Mouse (Mus musculus): Measurements from ENCODE around the gene Myof. TPM values are rescaled to one million over a fixed set of nuclear protein-coding genes. Genes with fewer than 3 reads are reported as not detected.

Myof gene
- polyA plus RNA-seq, 1 experiment: 1.7 TPM

- no peaks in the 10 kb centered on the region for H3K27me3 ChIP-seq (ENCODE audit: control insufficient read depth, insufficient read depth, low read length)
- no peak overlapping the region for H3K27ac ChIP-seq (ENCODE audit: control insufficient read depth, insufficient read depth, low read depth, low read length)
- H3K36me3 ChIP-seq (ENCODE audit: control insufficient read depth, insufficient read depth, low read length): no peaks in the 10 kb centered on the region
- H3K4me1 ChIP-seq (ENCODE audit: control insufficient read depth, insufficient read depth, low read length): no peaks in the 10 kb centered on the region
- H3K4me3 ChIP-seq (ENCODE audit: control insufficient read depth, low read depth, low read length): no peak overlapping the region
- TF ChIP-seq POLR2A (IDR thresholded peaks at IDR 0.05; ENCODE audit: control insufficient read depth, low read depth, low read length): no peak
- TF ChIP-seq CTCF (IDR thresholded peaks at IDR 0.05; ENCODE audit: control insufficient read depth, insufficient read depth, insufficient replicate concordance, low read depth, low read length): no peak
Observed at GRCm38 (mm10) chr19:37960791-37961190, 82.6 kb downstream of the Myof start.

GRCm38 (mm10) chr19:37959543-37960215 is 83.7 kb downstream of the Myof start:
- Histone ChIP-seq H3K27me3 (ENCODE audit: control insufficient read depth, insufficient read depth, low read length) (no peaks in the 10 kb centered on the region), H3K4me3 (ENCODE audit: control insufficient read depth, low read depth, low read length) (no peak overlapping the region), H3K4me1 (ENCODE audit: control insufficient read depth, insufficient read depth, low read length) (no peaks in the 10 kb centered on the region), H3K36me3 (ENCODE audit: control insufficient read depth, insufficient read depth, low read length) (no peaks in the 10 kb centered on the region), H3K27ac (ENCODE audit: control insufficient read depth, insufficient read depth, low read depth, low read length) (no peak overlapping the region)
- no peak for TF ChIP-seq CTCF (IDR thresholded peaks at IDR 0.05; ENCODE audit: control insufficient read depth, insufficient read depth, insufficient replicate concordance, low read depth, low read length)
- no peak for TF ChIP-seq POLR2A (IDR thresholded peaks at IDR 0.05; ENCODE audit: control insufficient read depth, low read depth, low read length)

GRCm38 (mm10) chr19:37959076-37959475 is 84.3 kb downstream of the Myof start:
- no peak for TF ChIP-seq CTCF (IDR thresholded peaks at IDR 0.05; ENCODE audit: control insufficient read depth, insufficient read depth, insufficient replicate concordance, low read depth, low read length)
- TF ChIP-seq POLR2A (IDR thresholded peaks at IDR 0.05; ENCODE audit: control insufficient read depth, low read depth, low read length): no peak
- Histone ChIP-seq H3K4me3 (ENCODE audit: control insufficient read depth, low read depth, low read length) (no peak overlapping the region), H3K27ac (ENCODE audit: control insufficient read depth, insufficient read depth, low read depth, low read length) (no peak overlapping the region), H3K36me3 (ENCODE audit: control insufficient read depth, insufficient read depth, low read length) (no peaks in the 10 kb centered on the region), H3K27me3 (ENCODE audit: control insufficient read depth, insufficient read depth, low read length) (no peaks in the 10 kb centered on the region), H3K4me1 (ENCODE audit: control insufficient read depth, insufficient read depth, low read length) (no peaks in the 10 kb centered on the region)

DNA sequence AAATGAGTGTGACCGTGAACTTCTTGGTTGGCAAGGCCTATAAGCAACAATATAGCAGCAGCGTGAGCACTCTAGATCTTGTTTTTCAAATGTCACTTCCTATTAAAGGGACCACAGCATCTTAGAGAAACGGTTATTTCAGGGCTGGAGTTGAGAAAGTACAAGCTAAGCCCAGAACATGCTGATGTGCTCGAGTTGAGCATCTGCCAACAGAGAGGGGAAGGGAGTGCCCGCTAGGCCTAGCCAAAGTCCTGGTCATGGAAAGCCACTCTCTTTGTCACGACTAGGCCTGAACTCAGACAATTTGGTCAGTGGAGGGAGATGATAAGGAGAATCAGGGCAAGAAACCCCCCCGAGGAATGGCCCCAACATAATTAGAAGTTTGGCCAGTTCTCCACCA is 86.1 kb downstream of the Myof start:
- H3K27me3 ChIP-seq (ENCODE audit: control insufficient read depth, insufficient read depth, low read length): no peaks in the 10 kb centered on the region
- TF ChIP-seq CTCF (IDR thresholded peaks at IDR 0.05; ENCODE audit: control insufficient read depth, insufficient read depth, insufficient replicate concordance, low read depth, low read length) (no peak), POLR2A (IDR thresholded peaks at IDR 0.05; ENCODE audit: control insufficient read depth, low read depth, low read length) (no peak)
- no peak overlapping the region for H3K4me3 ChIP-seq (ENCODE audit: control insufficient read depth, low read depth, low read length)
- H3K36me3 ChIP-seq (ENCODE audit: control insufficient read depth, insufficient read depth, low read length): no peaks in the 10 kb centered on the region
- no peak overlapping the region for H3K27ac ChIP-seq (ENCODE audit: control insufficient read depth, insufficient read depth, low read depth, low read length)
- H3K4me1 ChIP-seq (ENCODE audit: control insufficient read depth, insufficient read depth, low read length): no peaks in the 10 kb centered on the region

DNA sequence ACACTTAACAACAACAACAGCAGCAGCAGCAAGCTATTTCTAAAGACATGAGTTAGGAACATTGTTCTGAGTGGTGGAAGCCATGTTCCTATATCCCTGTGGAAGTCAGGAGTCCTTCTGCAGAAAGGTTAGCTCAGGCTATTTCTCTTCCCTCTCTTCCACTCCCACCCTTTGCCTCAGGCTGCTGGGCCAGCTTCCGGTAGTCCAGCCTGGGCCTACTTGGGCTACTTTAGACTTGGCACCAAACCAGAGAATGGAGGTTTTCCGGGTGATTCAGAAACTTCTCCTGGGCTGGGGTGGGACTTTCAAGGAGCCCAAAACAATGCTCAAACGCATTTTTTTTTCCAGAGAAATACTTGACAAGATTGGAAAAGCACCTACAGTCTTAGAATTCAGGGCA is 87.4 kb downstream of the Myof start:
- Histone ChIP-seq H3K27ac (ENCODE audit: control insufficient read depth, insufficient read depth, low read depth, low read length) (no peak overlapping the region), H3K4me1 (ENCODE audit: control insufficient read depth, insufficient read depth, low read length) (no peaks in the 10 kb centered on the region), H3K4me3 (ENCODE audit: control insufficient read depth, low read depth, low read length) (no peak overlapping the region), H3K27me3 (ENCODE audit: control insufficient read depth, insufficient read depth, low read length) (no peaks in the 10 kb centered on the region), H3K36me3 (ENCODE audit: control insufficient read depth, insufficient read depth, low read length) (no peaks in the 10 kb centered on the region)
- no peak for TF ChIP-seq POLR2A (IDR thresholded peaks at IDR 0.05; ENCODE audit: control insufficient read depth, low read depth, low read length)
- no peak for TF ChIP-seq CTCF (IDR thresholded peaks at IDR 0.05; ENCODE audit: control insufficient read depth, insufficient read depth, insufficient replicate concordance, low read depth, low read length)

DNA sequence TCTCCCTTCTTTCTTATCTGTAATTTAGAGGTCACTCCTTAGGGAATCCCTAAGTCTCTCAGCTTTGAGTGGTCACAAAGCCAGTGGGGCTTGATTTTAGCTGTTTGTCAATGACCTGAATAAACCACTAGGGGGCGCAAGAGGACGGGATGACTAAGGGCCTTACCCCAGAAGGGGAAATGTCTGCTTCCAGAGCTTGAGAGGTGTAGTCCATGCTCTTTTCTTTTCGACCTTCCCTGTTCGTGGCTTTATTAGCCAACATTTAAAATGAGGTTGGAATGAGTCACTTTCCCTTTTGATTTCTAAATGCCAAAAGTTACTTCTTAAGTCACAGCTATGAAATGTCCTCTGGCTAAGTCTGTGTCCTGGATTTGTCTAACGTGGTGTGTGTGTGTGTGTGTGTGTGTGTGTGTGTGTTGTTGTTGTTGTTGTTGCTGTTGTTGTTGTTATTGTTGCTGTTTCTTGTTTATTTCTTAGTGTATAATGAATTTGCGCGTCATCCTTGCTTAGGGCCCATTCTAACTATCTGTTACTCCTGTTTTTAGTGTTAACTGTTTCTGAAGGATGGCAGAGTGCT is 87.9 kb downstream of the Myof start:
- Histone ChIP-seq H3K4me3 (ENCODE audit: control insufficient read depth, low read depth, low read length) (no peak overlapping the region), H3K4me1 (ENCODE audit: control insufficient read depth, insufficient read depth, low read length) (no peaks in the 10 kb centered on the region), H3K36me3 (ENCODE audit: control insufficient read depth, insufficient read depth, low read length) (no peaks in the 10 kb centered on the region), H3K27ac (ENCODE audit: control insufficient read depth, insufficient read depth, low read depth, low read length) (no peak overlapping the region), H3K27me3 (ENCODE audit: control insufficient read depth, insufficient read depth, low read length) (no peaks in the 10 kb centered on the region)
- TF ChIP-seq POLR2A (IDR thresholded peaks at IDR 0.05; ENCODE audit: control insufficient read depth, low read depth, low read length) (no peak), CTCF (IDR thresholded peaks at IDR 0.05; ENCODE audit: control insufficient read depth, insufficient read depth, insufficient replicate concordance, low read depth, low read length) (peak; percentile 72; the same call in 1 of the 2 replicates)

GRCm38 (mm10) chr19:37954772-37955171 is 88.6 kb downstream of the Myof start:
- no peak for TF ChIP-seq POLR2A (IDR thresholded peaks at IDR 0.05; ENCODE audit: control insufficient read depth, low read depth, low read length)
- no peak for TF ChIP-seq CTCF (IDR thresholded peaks at IDR 0.05; ENCODE audit: control insufficient read depth, insufficient read depth, insufficient replicate concordance, low read depth, low read length)
- Histone ChIP-seq H3K27me3 (ENCODE audit: control insufficient read depth, insufficient read depth, low read length) (no peaks in the 10 kb centered on the region), H3K4me3 (ENCODE audit: control insufficient read depth, low read depth, low read length) (no peak overlapping the region), H3K36me3 (ENCODE audit: control insufficient read depth, insufficient read depth, low read length) (no peaks in the 10 kb centered on the region), H3K27ac (ENCODE audit: control insufficient read depth, insufficient read depth, low read depth, low read length) (no peak overlapping the region), H3K4me1 (ENCODE audit: control insufficient read depth, insufficient read depth, low read length) (no peaks in the 10 kb centered on the region)
